Mouse (Mus musculus) CH12.LX (cell line): ENCODE measurements around the gene Trp53i13.

Experiments
- CTCF ChIP-seq, 2 experiments: IDR thresholded peaks in 1 of 2; conservative IDR thresholded peaks in 1 of 2; 2 replicates each; pipeline ENCODE4 v1.5.1; 2011 to 2012; ENCODE audit warnings: low read depth in 2 of 2, low read length in 2 of 2, improper control_type of control experiment in 1 of 2, inconsistent platforms in 1 of 2, mild to moderate bottlenecking in 1 of 2, moderate library complexity in 1 of 2
- ETS1 ChIP-seq: conservative IDR thresholded peaks from 2 replicates; pipeline ENCODE4 v1.6.1; 2012; ENCODE audit warnings: low read depth, mild to moderate bottlenecking, inconsistent platforms, low read length, improper control_type of control experiment, moderate library complexity
- MAFK ChIP-seq: IDR thresholded peaks from 2 replicates; pipeline ENCODE4 v1.6.1; 2011; ENCODE audit warnings: low read length, improper control_type of control experiment; ENCODE audit not compliant: insufficient replicate concordance
- NRF1 ChIP-seq: IDR thresholded peaks from 2 replicates; pipeline ENCODE4 v1.6.1; 2014; ENCODE audit warnings: low read depth, mild to moderate bottlenecking, inconsistent platforms, low read length, improper control_type of control experiment, moderate library complexity
- POLR2A ChIP-seq: IDR thresholded peaks from 2 replicates; pipeline ENCODE4 v1.6.1; 2011; ENCODE audit warnings: low read depth, mild to moderate bottlenecking, improper control_type of control experiment, low read length

DNA sequence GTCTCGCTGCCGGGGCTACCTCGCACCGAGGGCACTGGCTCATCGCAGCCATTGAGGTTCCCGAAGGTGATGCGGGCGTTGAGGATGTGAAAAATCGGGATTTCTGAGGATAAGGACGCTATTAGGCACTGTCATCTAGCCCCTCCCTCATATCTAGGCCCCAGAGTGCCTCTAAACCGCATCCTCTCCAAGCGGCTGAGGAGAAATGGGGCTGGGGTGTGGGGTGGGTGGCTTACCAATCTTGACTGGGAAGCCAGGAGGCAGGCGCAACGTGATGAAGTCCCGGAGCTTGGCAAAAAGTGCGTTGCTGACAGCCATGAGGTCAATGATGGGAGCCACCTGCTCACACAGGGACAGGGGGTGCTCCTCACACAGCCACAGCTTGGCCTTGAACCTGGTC, 43.0 kb downstream of the Trp53i13 start:
- TF ChIP-seq POLR2A (no peak), CTCF (conservative IDR thresholded peaks at IDR 0.05 in 1 of 2, IDR thresholded peaks at IDR 0.05 in 1 of 2; ENCODE audit: low read depth in 2 of 2, low read length in 2 of 2) (no peak), MAFK (no peak), ETS1 (no peak), NRF1 (no peak)
